Mouse (Mus musculus) forebrain, embryonic 16.5 days (tissue): ENCODE measurements at regions not wholly inside any gene's neighbourhood (a gene's known extent, or its start where the extent isn't known, plus 50 kb on each side); places are given as distances from the start of the nearest gene placed in this dataset.
A peak's percentile ranks its signal among the peaks of the same experiment; 100 is the strongest.

ENCODE experiments used
- ATAC-seq: fragments of 200-750 bp; cut with Nextera tagmentation; 2 replicates; pipeline ENCODE4 v1.8.0; 2017; ENCODE audit warnings: mild to moderate bottlenecking, moderate library complexity
- H3K27ac ChIP-seq: fragments of 300-500 bp; sonication (generic); 2 replicates; pipeline ENCODE4 v1.5.1; 2014; ENCODE audit warnings: low read length, control low read depth
- H3K27me3 ChIP-seq: fragments of 300-500 bp; sonication (generic); replicated peaks from 2 replicates; pipeline ENCODE4 v1.6.1; 2014; ENCODE audit warnings: low read length; ENCODE audit not compliant: control insufficient read depth, insufficient read depth
- H3K36me3 ChIP-seq: fragments of 300-500 bp; sonication (generic); 2 replicates; pipeline ENCODE4 v1.6.1; 2014; ENCODE audit not compliant: control insufficient read depth, insufficient read depth
- H3K4me1 ChIP-seq: fragments of 300-500 bp; sonication (generic); replicated peaks from 2 replicates; pipeline ENCODE4 v1.6.1; 2014; ENCODE audit warnings: low read length; ENCODE audit not compliant: control insufficient read depth, insufficient read depth
- H3K4me2 ChIP-seq: fragments of 300-500 bp; sonication (generic); 2 replicates; pipeline ENCODE4 v1.6.1; 2014; ENCODE audit warnings: mild to moderate bottlenecking, low read length, control low read depth
- H3K4me3 ChIP-seq: fragments of 300-500 bp; sonication (generic); replicated peaks from 2 replicates; pipeline ENCODE4 v1.5.1; 2014; ENCODE audit warnings: mild to moderate bottlenecking, low read length, control low read depth
- H3K9ac ChIP-seq: fragments of 300-500 bp; sonication (generic); replicated peaks from 2 replicates; pipeline ENCODE4 v1.6.1; 2014; ENCODE audit warnings: low read depth, low read length, control low read depth
- H3K9me3 ChIP-seq: fragments of 300-500 bp; sonication (generic); 2 replicates; pipeline ENCODE4 v1.6.1; 2016; ENCODE audit warnings: low read length; ENCODE audit not compliant: control insufficient read depth
- WGBS: fragments of 180-500 bp; shearing (Covaris S2); extraction: QIAGEN DNeasy Blood & Tissue Kit; methylation state at CpG from one replicate; pipeline ENCODE4 v1.1.7; 2014; 5-methylcytosine and 5-hydroxymethylcytosine counted together

DNA sequence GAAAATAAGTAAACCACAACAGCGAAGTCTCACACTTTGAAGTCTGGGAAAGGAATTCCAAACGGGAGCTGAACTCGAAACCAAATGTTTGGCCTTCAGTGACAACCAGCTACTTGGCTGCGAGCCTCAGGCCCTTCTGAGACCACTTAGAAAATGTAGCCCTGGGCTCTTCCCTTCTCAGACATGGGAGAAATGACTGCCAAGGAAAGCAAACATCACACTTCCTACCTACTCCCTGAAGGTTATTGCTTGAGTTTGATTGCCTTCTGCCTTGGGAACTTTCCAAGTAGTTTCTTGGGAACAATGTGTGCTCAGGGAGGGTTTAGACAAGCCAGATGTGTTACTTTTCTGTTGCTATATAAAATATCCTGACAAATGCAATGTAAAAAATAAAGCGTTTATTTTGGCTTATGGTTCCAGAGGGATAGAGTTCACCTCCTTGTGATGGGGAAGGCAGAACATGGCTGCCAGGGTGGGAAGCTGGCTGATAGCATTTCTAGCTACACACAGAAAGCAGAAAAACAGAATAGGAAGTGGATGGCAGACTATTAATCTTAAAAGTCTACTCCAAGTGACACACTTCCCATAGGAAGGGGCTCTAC is 194.8 kb upstream of the Rack1 start:
- Histone ChIP-seq H3K27ac (no peak overlapping the region), H3K27me3 (no peaks in the 10 kb centered on the region), H3K9ac (no peak overlapping the region), H3K4me3 (no peak overlapping the region), H3K36me3 (no peaks in the 10 kb centered on the region), H3K4me1 (no peaks in the 10 kb centered on the region), H3K4me2 (no peak overlapping the region), H3K9me3 (no peaks in the 10 kb centered on the region)
- WGBS: 62% methylated on average over 5 of the region's 5 CpGs
- ATAC-seq: no peak

DNA sequence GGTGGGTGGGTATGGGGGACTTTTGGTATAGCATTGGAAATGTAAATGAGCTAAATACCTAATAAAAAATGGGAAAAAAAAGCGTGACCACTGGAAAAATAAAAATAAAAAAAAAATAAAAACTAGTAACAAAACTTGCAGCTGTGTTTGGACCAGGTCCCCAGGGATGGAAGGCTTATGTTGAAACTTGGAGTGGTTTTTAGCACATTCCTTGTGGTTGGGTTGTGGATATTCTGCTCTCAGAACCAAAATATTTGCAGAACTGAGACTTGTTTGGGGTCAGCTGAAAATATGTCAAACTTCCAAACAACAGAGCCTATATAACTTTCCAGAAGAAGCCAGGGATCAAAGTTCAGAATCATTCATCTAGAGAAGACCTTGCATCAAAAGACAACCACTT is 199.0 kb upstream of the Rack1 start:
- no peak overlapping the region for H3K4me3 ChIP-seq
- ATAC-seq: no peak
- H3K36me3 ChIP-seq: no peaks in the 10 kb centered on the region
- H3K9me3 ChIP-seq: no peaks in the 10 kb centered on the region
- H3K4me1 ChIP-seq: no peaks in the 10 kb centered on the region
- no peak overlapping the region for H3K27ac ChIP-seq
- no peaks in the 10 kb centered on the region for H3K27me3 ChIP-seq
- 85% methylated on average over 1 of the region's 1 CpGs for WGBS
- H3K4me2 ChIP-seq: no peak overlapping the region
- no peak overlapping the region for H3K9ac ChIP-seq

GRCm38 (mm10) chr11:48599573-48600127 is 200.5 kb upstream of the Rack1 start:
- peak; percentile 87 for ATAC-seq
- no peak overlapping the region for H3K4me2 ChIP-seq

GRCm38 (mm10) chr11:48599033-48599432 is 201.1 kb upstream of the Rack1 start:
- no peaks in the 10 kb centered on the region for H3K27me3 ChIP-seq
- H3K27ac ChIP-seq: no peak overlapping the region
- H3K4me1 ChIP-seq: no peaks in the 10 kb centered on the region
- no peak overlapping the region for H3K4me2 ChIP-seq
- H3K4me3 ChIP-seq: no peak overlapping the region
- H3K36me3 ChIP-seq: no peaks in the 10 kb centered on the region
- H3K9ac ChIP-seq: no peak overlapping the region
- peak; percentile 43; the same call in 1 of the 2 replicates for ATAC-seq
- no peaks in the 10 kb centered on the region for H3K9me3 ChIP-seq

More at GRCm38 (mm10) chr11:48599573-48600127, 200.5 kb upstream of the Rack1 start:
- Histone ChIP-seq H3K27me3 (no peaks in the 10 kb centered on the region), H3K4me1 (no peaks in the 10 kb centered on the region), H3K9ac (no peak overlapping the region), H3K27ac (0 out of 2 replicates have a peak overlapping the region, but pooled peaks have one; percentile 12), H3K36me3 (no peaks in the 10 kb centered on the region), H3K9me3 (no peaks in the 10 kb centered on the region), H3K4me3 (no peak overlapping the region)
- WGBS: 49% methylated on average over 5 of the region's 5 CpGs

GRCm38 (mm10) chr11:48594429-48594828 is 205.7 kb upstream of the Rack1 start:
- ATAC-seq: 0 out of 2 replicates have a peak, but pooled peaks have one; percentile 43
- H3K9me3 ChIP-seq: no peaks in the 10 kb centered on the region
- no peak overlapping the region for H3K4me2 ChIP-seq
- no peak overlapping the region for H3K4me3 ChIP-seq
- no peaks in the 10 kb centered on the region for H3K4me1 ChIP-seq
- H3K27me3 ChIP-seq: no peaks in the 10 kb centered on the region
- H3K36me3 ChIP-seq: no peaks in the 10 kb centered on the region
- H3K9ac ChIP-seq: no peak overlapping the region
- WGBS: 24% methylated on average over 5 of the region's 5 CpGs
- no peak overlapping the region for H3K27ac ChIP-seq

DNA sequence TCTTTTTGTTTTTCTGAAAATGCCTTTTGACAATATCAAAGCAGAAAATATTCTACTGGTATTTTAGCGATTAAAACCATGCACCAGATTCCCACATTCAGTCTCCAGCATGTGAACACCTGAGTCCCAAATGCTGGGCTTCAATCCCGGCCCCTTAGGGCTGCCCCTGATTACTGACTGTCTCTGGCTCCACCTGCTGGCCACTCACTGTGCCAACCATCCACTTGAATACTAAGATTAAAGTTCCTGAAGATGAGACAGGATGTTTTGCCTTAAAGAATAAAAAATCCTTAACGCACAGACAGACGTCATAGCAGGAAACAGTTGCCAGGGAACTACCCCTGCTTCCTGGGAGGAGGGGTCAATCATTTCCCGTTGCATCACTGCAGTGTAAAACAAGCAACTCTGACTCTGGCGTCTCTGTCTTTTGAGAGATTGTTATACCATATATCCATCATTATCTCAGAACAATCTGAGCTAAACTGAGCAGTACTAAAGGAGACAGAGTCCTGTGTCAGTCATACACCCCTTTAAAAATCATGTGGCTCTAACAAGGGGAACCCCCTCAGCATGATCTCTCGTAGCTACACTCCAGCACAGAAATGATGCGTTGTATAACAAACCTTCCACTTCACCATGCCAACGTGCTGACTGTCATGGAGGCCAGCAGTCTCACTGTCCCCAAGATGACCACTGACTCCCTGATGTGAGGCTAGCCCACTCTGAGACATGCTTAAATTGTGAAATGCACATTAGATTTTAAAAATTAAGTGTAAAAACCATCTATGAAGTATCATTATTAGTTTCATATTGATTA is 211.1 kb upstream of the Rack1 start:
- H3K27ac ChIP-seq: no peak overlapping the region
- no peak overlapping the region for H3K9ac ChIP-seq
- no peaks in the 10 kb centered on the region for H3K36me3 ChIP-seq
- ATAC-seq: peak; percentile 90
- H3K9me3 ChIP-seq: no peaks in the 10 kb centered on the region
- 34% methylated on average over 9 of the region's 9 CpGs for WGBS
- H3K27me3 ChIP-seq: no peaks in the 10 kb centered on the region
- H3K4me2 ChIP-seq: no peak overlapping the region
- H3K4me3 ChIP-seq: no peak overlapping the region
- H3K4me1 ChIP-seq: no peaks in the 10 kb centered on the region

DNA sequence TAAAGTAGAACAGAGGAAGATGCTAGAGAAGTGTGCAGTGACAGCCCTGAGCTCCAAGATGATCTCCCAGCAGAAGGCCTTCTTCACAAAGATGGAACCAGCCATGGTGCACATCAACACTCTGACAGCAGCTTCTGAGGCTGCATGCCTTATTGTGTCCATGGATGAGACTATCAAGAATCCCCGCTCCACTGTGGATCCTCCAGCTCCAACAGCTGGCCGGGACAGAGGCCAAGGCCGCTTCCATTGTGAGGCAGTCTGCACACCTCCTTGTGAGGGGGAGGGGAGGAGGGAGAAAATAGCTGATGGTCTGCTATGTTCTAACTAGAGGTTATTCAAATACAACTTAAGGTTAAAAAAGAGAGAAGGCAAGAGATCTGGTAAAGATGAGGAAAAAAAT is 231.4 kb upstream of the Rack1 start:
- H3K9ac ChIP-seq: no peak overlapping the region
- WGBS: 90% methylated on average over 3 of the region's 3 CpGs
- no peaks in the 10 kb centered on the region for H3K36me3 ChIP-seq
- H3K4me3 ChIP-seq: no peak overlapping the region
- no peaks in the 10 kb centered on the region for H3K4me1 ChIP-seq
- H3K27ac ChIP-seq: no peak overlapping the region
- no peak for ATAC-seq
- no peak overlapping the region for H3K4me2 ChIP-seq
- H3K27me3 ChIP-seq: no peaks in the 10 kb centered on the region
- no peaks in the 10 kb centered on the region for H3K9me3 ChIP-seq

GRCm38 (mm10) chr11:48567583-48568562 is 232.3 kb upstream of the Rack1 start:
- Histone ChIP-seq H3K4me2 (no peak overlapping the region), H3K9me3 (no peaks in the 10 kb centered on the region), H3K27me3 (no peaks in the 10 kb centered on the region), H3K4me1 (no peaks in the 10 kb centered on the region), H3K36me3 (no peaks in the 10 kb centered on the region), H3K4me3 (no peak overlapping the region), H3K9ac (no peak overlapping the region), H3K27ac (no peak overlapping the region)
- 75% methylated on average over 6 of the region's 6 CpGs for WGBS
- no peak for ATAC-seq

- Histone ChIP-seq H3K4me2 (no peak overlapping the region), H3K27me3 (no peaks in the 10 kb centered on the region), H3K9ac (no peak overlapping the region), H3K36me3 (no peaks in the 10 kb centered on the region), H3K4me3 (no peak overlapping the region), H3K4me1 (no peaks in the 10 kb centered on the region), H3K9me3 (no peaks in the 10 kb centered on the region), H3K27ac (no peak overlapping the region)
- ATAC-seq: no peak
- 89% methylated on average over 1 of the region's 1 CpGs for WGBS
Measured at GRCm38 (mm10) chr11:48558053-48558452, 242.1 kb upstream of the Rack1 start.
